Mouse (Mus musculus): Measurements from ENCODE around the gene Sgsm1.

DNA sequence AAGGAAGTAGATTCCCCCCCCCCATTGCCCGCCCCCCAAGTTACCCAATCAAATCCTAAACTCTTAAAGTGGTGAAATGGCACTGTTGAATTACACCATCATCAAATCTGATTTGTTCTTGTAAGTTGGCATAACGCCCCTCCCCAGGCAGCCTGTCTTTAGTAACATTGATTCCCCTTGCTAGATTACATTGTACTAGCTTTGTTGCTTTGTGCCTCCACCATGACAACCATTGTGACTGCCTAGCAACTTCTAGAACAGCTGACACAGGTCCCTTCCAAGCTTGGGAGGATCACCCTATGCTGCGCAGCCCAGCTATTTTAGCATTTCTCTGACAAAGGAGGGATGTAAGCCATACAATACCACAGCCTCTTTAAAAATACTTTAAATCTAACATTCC lies 41.2 kb upstream of the Sgsm1 start:
- TF ChIP-seq CTCF (IDR thresholded peaks at IDR 0.05; ENCODE audit: borderline replicate concordance, insufficient read depth, low read length) (no peak), POLR2A (IDR thresholded peaks at IDR 0.05; ENCODE audit: low read depth, low read length) (no peak)
